Mouse (Mus musculus) ES-E14 (cell line): ENCODE data around the gene Srebf1.

Experiments used
- HCFC1 ChIP-seq: IDR thresholded peaks from 2 replicates; pipeline ENCODE4 v1.6.1; 2012; ENCODE audit warnings: low read length, inconsistent platforms, borderline replicate concordance; ENCODE audit not compliant: insufficient read depth
- ZC3H11A ChIP-seq: IDR thresholded peaks from 2 replicates; pipeline ENCODE4 v1.6.1; 2012; ENCODE audit warnings: low read depth, mild to moderate bottlenecking, inconsistent platforms, low read length, borderline replicate concordance

- TF ChIP-seq ZC3H11A (no peak), HCFC1 (no peak)
Measured at GRCm38 (mm10) chr11:60256176-60256681, 33.8 kb upstream of the Srebf1 start.
